Mouse (Mus musculus): ENCODE measurements around the gene Itga11.
A peak's percentile ranks its signal among the peaks of the same experiment; 100 is the strongest.
"Not testable (repeated sequence)": the region's sequence is repeated elsewhere in the genome, so short reads cannot be mapped to it uniquely, and the experiment has no call there.

Gene Itga11

GRCm38 (mm10) chr9:62768361-62768760, 90.7 kb downstream of the Itga11 start:
- no peak for DNase-seq

GRCm38 (mm10) chr9:62772746-62773145, 95.1 kb downstream of the Itga11 start:
- DNase-seq = no peak

GRCm38 (mm10) chr9:62775464-62775863, 97.8 kb downstream of the Itga11 start:
- DNase-seq = no peak

GRCm38 (mm10) chr9:62777461-62777860, 99.8 kb downstream of the Itga11 start:
- peak; percentile 70 to 73 for DNase-seq

- DNase-seq = no peak
Observed at GRCm38 (mm10) chr9:62778721-62779120, 101.1 kb downstream of the Itga11 start.

GRCm38 (mm10) chr9:62781965-62782364, 104.3 kb downstream of the Itga11 start:
- DNase-seq = no peak

- DNase-seq = peak; percentile 20 to 47
Observed at GRCm38 (mm10) chr9:62782976-62783781, 105.6 kb downstream of the Itga11 start.

- DNase-seq = no peak
Observed at GRCm38 (mm10) chr9:62784233-62784632, 106.6 kb downstream of the Itga11 start.

- DNase-seq = no peak
Observed at GRCm38 (mm10) chr9:62786721-62787120, 109.1 kb downstream of the Itga11 start.

- DNase-seq = peak; percentile 29 to 42
Observed at GRCm38 (mm10) chr9:62789856-62790255, 112.2 kb downstream of the Itga11 start.

GRCm38 (mm10) chr9:62799218-62799617, 121.6 kb downstream of the Itga11 start:
- not testable (repeated sequence) for DNase-seq

GRCm38 (mm10) chr9:62810095-62810494, 132.5 kb downstream of the Itga11 start:
- no peak for DNase-seq

GRCm38 (mm10) chr9:62810543-62811515, 133.2 kb downstream of the Itga11 start:
- no peak for DNase-seq

GRCm38 (mm10) chr9:62811516-62812121, 134.0 kb downstream of the Itga11 start, which contains the start of gene Fem1b:
Fem1b (minus strand) TSS chr9:62811934.
- peak; percentile 92 to 94 for DNase-seq

- peak in 1 of 2 experiments; percentile 35 for DNase-seq
Observed at GRCm38 (mm10) chr9:62812216-62813049, 134.8 kb downstream of the Itga11 start.

GRCm38 (mm10) chr9:62814751-62815150, 137.1 kb downstream of the Itga11 start:
- DNase-seq = no peak

- DNase-seq = no peak
Observed at GRCm38 (mm10) chr9:62816323-62817098, 138.9 kb downstream of the Itga11 start.

GRCm38 (mm10) chr9:62817099-62817571, 139.5 kb downstream of the Itga11 start:
- DNase-seq = no peak

GRCm38 (mm10) chr9:62817828-62818614, 140.4 kb downstream of the Itga11 start:
- DNase-seq = no peak

- DNase-seq = no peak
Observed at GRCm38 (mm10) chr9:62819494-62819893, 141.9 kb downstream of the Itga11 start.
